Mouse (Mus musculus) ES-Bruce4 (cell line): ENCODE data around the gene Hist1h3f. TPM values are rescaled to one million over a fixed set of nuclear protein-coding genes. Genes with fewer than 3 reads are reported as not detected.

ENCODE experiments used
- H3K27ac ChIP-seq: 2 replicates; pipeline ENCODE4 v1.5.1; 2012; ENCODE audit warnings: low read length, inconsistent platforms; ENCODE audit not compliant: insufficient read depth
- H3K27me3 ChIP-seq: 2 replicates; pipeline ENCODE4 v1.6.1; 2012; ENCODE audit warnings: mild to moderate bottlenecking, low read length, inconsistent platforms; ENCODE audit not compliant: control insufficient read depth, poor library complexity, insufficient read depth, severe bottlenecking
- H3K36me3 ChIP-seq: 2 replicates; pipeline ENCODE4 v1.6.1; 2012; ENCODE audit warnings: inconsistent platforms, mild to moderate bottlenecking, low read length, moderate library complexity; ENCODE audit not compliant: control insufficient read depth, poor library complexity, insufficient read depth, severe bottlenecking
- H3K4me1 ChIP-seq: one replicate; pipeline ENCODE4 v1.8.1; 2011; ENCODE audit warnings: low read length; ENCODE audit not compliant: control insufficient read depth, insufficient read depth
- H3K4me3 ChIP-seq: 2 replicates; pipeline ENCODE4 v1.5.1; 2011; ENCODE audit warnings: low read depth, mild to moderate bottlenecking, low read length
- H3K9ac ChIP-seq: 2 replicates; pipeline ENCODE4 v1.6.1; 2012; ENCODE audit warnings: low read depth, mild to moderate bottlenecking, inconsistent platforms; ENCODE audit not compliant: poor library complexity, severe bottlenecking
- H3K9me3 ChIP-seq: replicated peaks from 2 replicates; pipeline ENCODE4 v1.6.1; 2012; ENCODE audit warnings: mild to moderate bottlenecking, low read length, inconsistent platforms; ENCODE audit not compliant: control insufficient read depth, poor library complexity, insufficient read depth, severe bottlenecking
- CTCF ChIP-seq: IDR thresholded peaks from one replicate; pipeline ENCODE4 v1.8.1; 2011; ENCODE audit warnings: low read depth, low read length
- EP300 ChIP-seq: IDR thresholded peaks from 2 replicates; pipeline ENCODE4 v1.6.1; 2011; ENCODE audit warnings: low read depth, low read length; ENCODE audit not compliant: insufficient read depth
- POLR2A ChIP-seq: IDR thresholded peaks from one replicate; pipeline ENCODE4 v1.8.1; 2011; ENCODE audit warnings: low read length; ENCODE audit not compliant: insufficient read depth
- polyA plus RNA-seq: library from polyadenylated mRNA; stranded (reverse); fragments of >200 nt; gene quantifications from 2 replicates; pipeline ENCODE4 v1.2.4, GENCODE M21; 2011; ENCODE audit warnings: low read depth; ENCODE audit not compliant: missing spikeins, insufficient read depth, insufficient read length

Hist1h3f gene
- polyA plus RNA-seq, 1 experiment: 1.5 TPM

GRCm38 (mm10) chr13:23523976-23524375 is 19.9 kb upstream of the Hist1h3f start:
- no peak overlapping the region for H3K9ac ChIP-seq
- TF ChIP-seq EP300 (no peak), POLR2A (no peak), CTCF (no peak)
- H3K36me3 ChIP-seq: no peaks in the 10 kb centered on the region
- H3K9me3 ChIP-seq: no peaks in the 10 kb centered on the region
- H3K4me1 ChIP-seq: no peaks in the 10 kb centered on the region
- H3K4me3 ChIP-seq: no peak overlapping the region
- no peaks in the 10 kb centered on the region for H3K27me3 ChIP-seq
- no peak overlapping the region for H3K27ac ChIP-seq

DNA sequence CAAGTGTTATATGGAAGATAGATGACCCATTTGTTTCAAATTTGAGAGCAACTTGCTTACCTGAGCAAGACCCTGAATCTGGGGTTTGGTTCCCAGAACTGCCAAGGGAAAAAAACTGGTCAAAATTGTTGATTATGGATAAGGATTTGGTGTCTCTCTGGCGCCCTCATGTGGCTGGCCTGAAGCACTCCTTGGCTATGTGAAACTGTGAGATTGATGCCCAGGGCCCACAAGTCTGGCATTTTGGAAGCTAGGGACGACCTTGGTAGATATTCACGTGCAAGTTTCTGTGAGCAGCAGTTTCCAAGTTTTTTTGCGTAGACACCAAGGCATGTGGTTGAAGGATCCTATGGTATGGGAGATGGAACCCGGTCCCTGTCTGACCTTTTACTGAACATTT is 19.2 kb upstream of the Hist1h3f start:
- Histone ChIP-seq H3K4me1 (no peaks in the 10 kb centered on the region), H3K9me3 (no peaks in the 10 kb centered on the region), H3K4me3 (no peak overlapping the region), H3K9ac (no peak overlapping the region), H3K36me3 (no peaks in the 10 kb centered on the region), H3K27ac (no peak overlapping the region), H3K27me3 (no peaks in the 10 kb centered on the region)
- no peak for TF ChIP-seq POLR2A
- TF ChIP-seq CTCF: peak; percentile 72

GRCm38 (mm10) chr13:23525901-23526300 is 18.0 kb upstream of the Hist1h3f start:
- Histone ChIP-seq H3K9me3 (no peaks in the 10 kb centered on the region), H3K4me3 (peak overlapping the region; percentile 88), H3K36me3 (no peaks in the 10 kb centered on the region), H3K4me1 (no peaks in the 10 kb centered on the region), H3K27ac (no peak overlapping the region; the same call in 1 of the 2 replicates), H3K9ac (peak overlapping the region; percentile 90), H3K27me3 (no peaks in the 10 kb centered on the region)
- no peak for TF ChIP-seq EP300
- TF ChIP-seq CTCF: no peak
- no peak for TF ChIP-seq POLR2A

- peak overlapping the region; percentile 88 for H3K4me3 ChIP-seq
- no peak overlapping the region for H3K27ac ChIP-seq
- H3K36me3 ChIP-seq: no peaks in the 10 kb centered on the region
- peak overlapping the region; percentile 90 for H3K9ac ChIP-seq
- no peak for TF ChIP-seq CTCF
- no peak for TF ChIP-seq POLR2A
- TF ChIP-seq EP300: 0 out of 2 replicates have a peak, but pooled peaks have one; percentile 8
- H3K27me3 ChIP-seq: no peaks in the 10 kb centered on the region
- H3K9me3 ChIP-seq: no peaks in the 10 kb centered on the region
- H3K4me1 ChIP-seq: no peaks in the 10 kb centered on the region
Measured at GRCm38 (mm10) chr13:23526312-23526711, 17.5 kb upstream of the Hist1h3f start.

- Histone ChIP-seq H3K4me1 (no peaks in the 10 kb centered on the region), H3K9me3 (no peaks in the 10 kb centered on the region), H3K9ac (no peak overlapping the region), H3K4me3 (no peak overlapping the region), H3K27me3 (no peaks in the 10 kb centered on the region), H3K27ac (no peak overlapping the region), H3K36me3 (no peaks in the 10 kb centered on the region)
- TF ChIP-seq POLR2A (no peak), CTCF (no peak), EP300 (no peak)
Measured at GRCm38 (mm10) chr13:23529005-23529404, 14.8 kb upstream of the Hist1h3f start.

DNA sequence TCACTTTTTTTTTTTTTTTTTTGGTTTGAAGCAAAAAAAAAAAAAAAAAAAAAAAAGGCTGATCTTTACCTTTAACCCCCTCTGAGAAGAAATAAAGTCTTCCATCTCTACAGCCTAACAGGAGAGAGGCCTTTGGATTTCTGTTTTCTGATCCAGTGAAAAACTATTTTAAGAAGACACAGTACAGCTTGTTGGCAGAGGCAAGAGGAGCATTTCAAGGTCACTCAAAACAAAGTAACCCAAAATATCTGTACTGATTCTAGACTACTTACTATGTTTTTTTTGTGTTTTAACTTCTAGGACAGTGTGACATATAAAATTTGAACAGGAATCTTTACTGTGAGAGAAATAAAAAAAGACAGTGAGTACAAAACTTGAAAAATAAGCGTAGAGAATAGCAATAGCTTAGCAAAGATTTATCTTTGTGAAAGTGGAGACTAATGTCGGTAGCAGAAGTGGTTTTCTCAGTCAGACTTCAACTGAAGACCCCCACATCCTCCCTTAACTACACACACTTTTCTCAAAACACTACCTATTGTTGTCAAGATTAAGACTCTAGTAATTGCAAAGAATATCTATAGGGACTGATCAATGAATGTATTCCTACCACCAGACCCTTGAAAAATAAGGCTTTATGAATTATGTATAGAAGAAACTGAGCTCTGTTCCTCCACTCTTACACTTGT is 14.2 kb upstream of the Hist1h3f start:
- H3K36me3 ChIP-seq: no peaks in the 10 kb centered on the region
- no peaks in the 10 kb centered on the region for H3K9me3 ChIP-seq
- H3K9ac ChIP-seq: peak overlapping the region; percentile 81; the same call in 1 of the 2 replicates
- 0 out of 2 replicates have a peak overlapping the region, but pooled peaks have one; percentile 30 for H3K4me3 ChIP-seq
- TF ChIP-seq EP300: no peak
- no peak for TF ChIP-seq POLR2A
- no peak for TF ChIP-seq CTCF
- H3K4me1 ChIP-seq: no peaks in the 10 kb centered on the region
- H3K27me3 ChIP-seq: no peaks in the 10 kb centered on the region
- H3K27ac ChIP-seq: no peak overlapping the region
